Comparison of ENCODE assay signal across 13 mouse cellular contexts in genomic region chr6:61767151-61767550, GRCm38 (mm10).
"Had no signal": no experiment of that assay in that cellular context is flagged by ENCODE, and none has a peak within 500 bp of the region (broad histone marks: within the 10 kb centered on the region; RNA-seq: fewer than 3 reads in every experiment).

No protein-coding gene starts in this region.

- H3K27ac ChIP-seq: kidney, postnatal 0 days; limb, embryonic 13.5 days; liver, embryonic 14.5 days; midbrain, embryonic 13.5 days; stomach, embryonic 15.5 days had no signal

- H3K36me3 ChIP-seq: limb, embryonic 13.5 days; midbrain, embryonic 13.5 days; stomach, embryonic 15.5 days had no signal

- H3K27me3 ChIP-seq: limb, embryonic 13.5 days; midbrain, embryonic 13.5 days; stomach, embryonic 15.5 days had no signal

- H3K4me3 ChIP-seq: limb, embryonic 13.5 days; midbrain, embryonic 13.5 days; stomach, embryonic 15.5 days had no signal

- ATAC-seq: midbrain, embryonic 13.5 days had no signal

- H3K4me2 ChIP-seq: limb, embryonic 13.5 days; midbrain, embryonic 13.5 days; stomach, embryonic 15.5 days had no signal

- H3K4me1 ChIP-seq: limb, embryonic 13.5 days; midbrain, embryonic 13.5 days; stomach, embryonic 15.5 days had no signal

- H3K9me3 ChIP-seq: limb, embryonic 13.5 days; midbrain, embryonic 13.5 days; stomach, embryonic 15.5 days had no signal

- H3K9ac ChIP-seq: limb, embryonic 13.5 days; liver, embryonic 14.5 days; midbrain, embryonic 13.5 days; stomach, embryonic 15.5 days had no signal

- DNase-seq: kidney, adult 11 months; kidney, adult 9 months; kidney, postnatal 36 days; layer of hippocampus, adult 9-11 months; layer of hippocampus, postnatal 36 days; left cerebral cortex, postnatal 4 days; lung, adult 18-20 months; thymus, postnatal 36 days had no signal
